Mouse (Mus musculus): ENCODE measurements at regions not wholly inside any gene's neighbourhood (a gene's known extent, or its start where the extent isn't known, plus 50 kb on each side); places are given as distances from the start of the nearest gene placed in this dataset.
A peak's percentile ranks its signal among the peaks of the same experiment; 100 is the strongest.
"Not testable (repeated sequence)": the region's sequence is repeated elsewhere in the genome, so short reads cannot be mapped to it uniquely, and the experiment has no call there.

GRCm38 (mm10) chr10:85731163-85731562, 98.1 kb upstream of the Pwp1 start:
- not testable (repeated sequence) for DNase-seq (ENCODE audit: low spot score in 2 of 2)

GRCm38 (mm10) chr10:85731796-85732388, 97.4 kb upstream of the Pwp1 start:
- not testable (repeated sequence) for DNase-seq (ENCODE audit: low spot score in 2 of 2)

GRCm38 (mm10) chr10:85737796-85738195, 91.5 kb upstream of the Pwp1 start:
- no peak for DNase-seq (ENCODE audit: low spot score in 2 of 2)

GRCm38 (mm10) chr10:85739008-85739407, 90.3 kb upstream of the Pwp1 start:
- DNase-seq (ENCODE audit: low spot score in 2 of 2) = no peak

- DNase-seq (ENCODE audit: low spot score in 2 of 2) = peak in 1 of 2 experiments; percentile 12
Observed at GRCm38 (mm10) chr10:85739565-85739964, 89.7 kb upstream of the Pwp1 start.

- no peak for DNase-seq (ENCODE audit: low spot score in 2 of 2)
Observed at GRCm38 (mm10) chr10:85741972-85742371, 87.3 kb upstream of the Pwp1 start.

GRCm38 (mm10) chr10:85745390-85745789, 83.9 kb upstream of the Pwp1 start:
- DNase-seq (ENCODE audit: low spot score in 2 of 2) = not testable (repeated sequence)

GRCm38 (mm10) chr10:85745818-85746217, 83.5 kb upstream of the Pwp1 start:
- not testable (repeated sequence) for DNase-seq (ENCODE audit: low spot score in 2 of 2)

GRCm38 (mm10) chr10:85749549-85749948, 79.7 kb upstream of the Pwp1 start:
- DNase-seq (ENCODE audit: low spot score in 2 of 2) = not testable (repeated sequence)

- DNase-seq (ENCODE audit: low spot score in 2 of 2) = no peak
Observed at GRCm38 (mm10) chr10:85775035-85775434, 54.3 kb upstream of the Pwp1 start.
